Mouse (Mus musculus): Measurements from ENCODE around the gene Heatr5a.

DNA sequence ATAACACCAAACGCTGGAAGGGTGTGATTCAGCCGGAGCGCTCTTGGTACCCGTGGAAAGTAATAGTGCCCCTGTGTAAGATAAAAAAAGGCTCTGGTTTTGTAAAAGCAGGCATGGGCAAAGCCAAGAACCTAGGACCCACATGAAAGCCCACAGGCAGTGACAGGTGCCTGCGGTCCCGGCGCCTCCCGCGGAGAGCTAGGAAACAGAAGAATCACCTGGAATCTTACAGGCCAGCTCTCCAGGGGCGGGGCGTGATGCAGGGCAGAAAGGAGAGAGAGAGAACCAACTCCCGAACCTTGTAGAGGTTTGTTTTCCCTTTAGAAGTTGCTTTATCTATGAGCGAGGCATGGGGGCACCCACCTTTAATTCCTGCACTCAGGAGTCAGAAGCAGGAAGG, 139.2 kb downstream of the Heatr5a start:
- TF ChIP-seq CTCF (IDR thresholded peaks at IDR 0.05; ENCODE audit: insufficient read depth, low read depth, low read length) (no peak), POLR2A (IDR thresholded peaks at IDR 0.05; ENCODE audit: insufficient read depth, low read depth, low read length) (no peak)

Measured in olfactory bulb, adult 2 months (tissue).